Comparison of ENCODE assay signal across 10 mouse cellular contexts in the genomic region with DNA sequence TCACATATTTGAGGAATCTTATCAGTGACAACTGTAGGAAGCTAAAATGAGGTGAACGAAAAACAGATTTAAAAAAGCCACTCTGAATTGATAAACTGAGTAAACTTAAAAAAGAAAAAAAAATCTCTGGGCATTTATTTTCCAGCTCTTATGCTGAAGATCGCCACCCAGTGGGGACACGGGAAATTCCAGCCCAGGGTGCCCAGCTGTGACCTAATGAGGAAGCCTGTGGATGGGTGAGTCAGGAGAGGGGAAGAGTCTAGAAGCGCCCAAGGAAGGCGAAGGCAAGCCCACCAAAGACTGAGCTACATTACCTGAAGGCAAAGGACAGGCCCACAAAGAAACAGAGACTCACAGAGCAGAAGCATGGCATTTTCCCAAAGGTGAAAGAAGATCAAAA.
DNase-seq lines count a peak whose midpoint lies in the region; ATAC-seq and TF ChIP-seq lines count a peak whose summit lies in the region.
"Had no signal": no experiment of that assay in that cellular context is flagged by ENCODE, and none has a peak within 500 bp of the region (broad histone marks: within the 10 kb centered on the region; RNA-seq: fewer than 3 reads in every experiment).

No protein-coding gene starts in this region.

- H3K4me1 ChIP-seq in embryonic facial prominence, embryonic 11.5 days (ENCODE audit: control insufficient read depth, insufficient read depth, low read length) = no peaks in the 10 kb centered on the region
- H3K4me1 ChIP-seq in liver, postnatal 0 days (ENCODE audit: insufficient read depth) = no peaks in the 10 kb centered on the region
- H3K4me1 ChIP-seq in stomach, embryonic 16.5 days (ENCODE audit: control insufficient read depth, insufficient read depth, low read length) = 0 out of 2 replicates have a peak, but pooled peaks cover 3% of the 10 kb centered on the region
- H3K4me1 ChIP-seq: embryonic facial prominence, embryonic 12.5 days; liver, embryonic 15.5 days had no signal

- DNase-seq in kidney, adult 18-20 months = peak; percentile 46
- no peak for DNase-seq in kidney, adult 11 months
- DNase-seq in R1 (ENCODE audit: low read depth, low spot score) = peak; percentile 47
- DNase-seq in embryonic facial prominence, embryonic 11.5 days (ENCODE audit: low spot score) = peak; percentile 74
- peak; percentile 10 to 62 for DNase-seq in kidney, adult 8-10 months
- peak; percentile 55 for DNase-seq in liver, postnatal 0 days
- DNase-seq in spleen, postnatal 14 days (ENCODE audit: low spot score in 2 of 2) = no peak

- H3K36me3 ChIP-seq in embryonic facial prominence, embryonic 11.5 days (replicated peaks; ENCODE audit: control insufficient read depth, insufficient read depth, low read depth, low read length) = no peaks in the 10 kb centered on the region
- no peaks in the 10 kb centered on the region for H3K36me3 ChIP-seq in liver, postnatal 0 days (replicated peaks; ENCODE audit: insufficient read depth, low read length)
- no peaks in the 10 kb centered on the region for H3K36me3 ChIP-seq in stomach, embryonic 16.5 days (ENCODE audit: control insufficient read depth, insufficient read depth, low read length)
- H3K36me3 ChIP-seq: embryonic facial prominence, embryonic 12.5 days; liver, embryonic 15.5 days had no signal

- ATAC-seq in embryonic facial prominence, embryonic 11.5 days (replicated peaks; ENCODE audit: insufficient number of reproducible peaks, low FRiP score, low TSS enrichment, low read depth) = no peak
- ATAC-seq in liver, postnatal 0 days = no peak
- peak; percentile 66; the same call in 1 of the 2 replicates for ATAC-seq in stomach, embryonic 16.5 days (ENCODE audit: insufficient read depth, low FRiP score)

- no peaks in the 10 kb centered on the region for H3K9me3 ChIP-seq in embryonic facial prominence, embryonic 11.5 days (replicated peaks; ENCODE audit: control insufficient read depth, low read length)
- 0 out of 2 replicates have a peak, but pooled peaks cover 2% of the 10 kb centered on the region for H3K9me3 ChIP-seq in liver, postnatal 0 days (ENCODE audit: low read length)
- H3K9me3 ChIP-seq in stomach, embryonic 16.5 days (replicated peaks; ENCODE audit: control insufficient read depth, low read length) = peaks cover 3% of the 10 kb centered on the region; the same call in 1 of the 2 replicates
- H3K9me3 ChIP-seq: embryonic facial prominence, embryonic 12.5 days; liver, embryonic 15.5 days had no signal

- H3K27me3 ChIP-seq in embryonic facial prominence, embryonic 11.5 days (ENCODE audit: control insufficient read depth, insufficient read depth, low read length) = no peaks in the 10 kb centered on the region
- H3K27me3 ChIP-seq in liver, postnatal 0 days (ENCODE audit: insufficient read depth, low read length) = no peaks in the 10 kb centered on the region
- H3K27me3 ChIP-seq in stomach, embryonic 16.5 days (ENCODE audit: control insufficient read depth, insufficient read depth, low read length) = no peaks in the 10 kb centered on the region
- H3K27me3 ChIP-seq: embryonic facial prominence, embryonic 12.5 days; liver, embryonic 15.5 days had no signal

- WGBS in embryonic facial prominence, embryonic 11.5 days = 30% methylated on average over 5 of the region's 5 CpGs
- 16% methylated on average over 5 of the region's 5 CpGs for WGBS in liver, postnatal 0 days (ENCODE audit: insufficient replicate concordance)
- 24% methylated on average over 5 of the region's 5 CpGs for WGBS in stomach, embryonic 16.5 days

- no peak overlapping the region for H3K4me2 ChIP-seq in embryonic facial prominence, embryonic 11.5 days (ENCODE audit: low read depth, low read length)
- no peak overlapping the region for H3K4me2 ChIP-seq in liver, postnatal 0 days (ENCODE audit: low read depth, low read length)
- H3K4me2 ChIP-seq in stomach, embryonic 16.5 days (ENCODE audit: low read depth, low read length) = peak overlapping the region; percentile 35
- H3K4me2 ChIP-seq: embryonic facial prominence, embryonic 12.5 days; liver, embryonic 15.5 days had no signal

- no peak overlapping the region for H3K9ac ChIP-seq in embryonic facial prominence, embryonic 11.5 days (replicated peaks; ENCODE audit: low read length)
- no peak overlapping the region for H3K9ac ChIP-seq in liver, postnatal 0 days (replicated peaks)
- peak overlapping the region; percentile 41; the same call in 1 of the 2 replicates for H3K9ac ChIP-seq in stomach, embryonic 16.5 days (ENCODE audit: low read length)
- H3K9ac ChIP-seq: embryonic facial prominence, embryonic 12.5 days; liver, embryonic 15.5 days had no signal

- no peak overlapping the region for H3K4me3 ChIP-seq in embryonic facial prominence, embryonic 11.5 days (ENCODE audit: low read depth, low read length)
- no peak overlapping the region for H3K4me3 ChIP-seq in liver, postnatal 0 days (ENCODE audit: low read depth, low read length)
- H3K4me3 ChIP-seq in stomach, embryonic 16.5 days (replicated peaks; ENCODE audit: low read length) = no peak overlapping the region
- H3K4me3 ChIP-seq: embryonic facial prominence, embryonic 12.5 days; liver, embryonic 15.5 days had no signal

- TF ChIP-seq CTCF in liver, postnatal 0 days (IDR thresholded peaks at IDR 0.05; ENCODE audit: low read depth) = peak; percentile 55

- H3K27ac ChIP-seq in embryonic facial prominence, embryonic 11.5 days (replicated peaks; ENCODE audit: low read depth, low read length) = no peak overlapping the region
- H3K27ac ChIP-seq in liver, postnatal 0 days (ENCODE audit: low read depth) = no peak overlapping the region
- H3K27ac ChIP-seq in stomach, embryonic 16.5 days (ENCODE audit: low read length) = no peak overlapping the region
- H3K27ac ChIP-seq: embryonic facial prominence, embryonic 12.5 days; liver, embryonic 15.5 days had no signal

- TF ChIP-seq EP300 in liver, postnatal 0 days (IDR thresholded peaks at IDR 0.05; ENCODE audit: low read depth) = no peak

Comparison
In these comparisons a context has a peak if more than half of its experiments do, and no peak if none do; other contexts are left out.
1. DNase-seq: peak in kidney, adult 18-20 months (single experiment), R1 (single experiment), embryonic facial prominence, embryonic 11.5 days (single experiment), kidney, adult 8-10 months (2 of 2) and liver, postnatal 0 days (single experiment); none in kidney, adult 11 months (single experiment) and spleen, postnatal 14 days (0 of 2).